Mouse (Mus musculus) adrenal gland, postnatal 14 days (tissue): ENCODE measurements at regions not wholly inside any gene's neighbourhood (a gene's known extent, or its start where the extent isn't known, plus 50 kb on each side); places are given as distances from the start of the nearest gene placed in this dataset.

ENCODE experiments used
- DNase-seq: peaks from one replicate; pipeline ENCODE4 v3.0.0; 2021; ENCODE audit warnings: mixed read lengths

DNA sequence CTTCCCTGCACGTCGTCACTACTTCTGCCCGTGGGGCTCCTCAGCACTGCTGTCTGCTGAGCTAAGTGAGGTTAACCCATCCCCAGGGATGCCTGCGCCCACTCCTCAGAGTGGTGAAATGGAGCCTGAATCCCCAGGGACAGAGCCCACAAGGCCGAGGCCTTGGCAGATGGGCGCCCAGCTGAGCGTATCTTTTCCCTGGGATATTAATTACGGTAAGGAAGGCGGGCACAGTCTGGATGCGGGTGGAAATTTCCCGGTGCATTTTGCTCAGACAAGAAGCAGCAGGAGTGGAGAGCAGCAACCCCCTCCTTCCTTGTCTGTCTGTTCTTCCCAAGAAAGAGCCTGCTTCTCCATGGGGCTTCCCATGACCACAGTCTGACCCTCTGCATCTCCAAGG, 408.7 kb downstream of the Ptpru start:
- DNase-seq: no peak

DNA sequence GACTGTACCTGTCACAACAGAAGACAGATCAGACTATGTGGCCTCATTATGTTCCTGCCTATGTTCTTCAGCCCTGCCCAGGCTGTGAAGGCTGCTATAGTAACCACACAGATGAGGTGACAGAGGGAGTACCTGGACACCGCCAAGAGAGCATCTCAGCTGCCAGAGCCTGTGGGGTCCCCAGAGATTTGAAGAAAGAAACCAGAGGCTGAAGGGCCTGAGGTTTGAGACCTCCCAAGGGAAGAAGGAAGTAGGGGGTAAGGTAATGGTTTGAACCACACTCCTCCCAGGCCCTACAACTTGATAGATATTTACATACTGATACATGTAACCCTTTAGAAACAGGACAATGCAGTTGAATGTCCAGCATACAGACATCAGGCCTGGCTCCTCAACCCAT, 407.7 kb downstream of the Ptpru start:
- DNase-seq: no peak

DNA sequence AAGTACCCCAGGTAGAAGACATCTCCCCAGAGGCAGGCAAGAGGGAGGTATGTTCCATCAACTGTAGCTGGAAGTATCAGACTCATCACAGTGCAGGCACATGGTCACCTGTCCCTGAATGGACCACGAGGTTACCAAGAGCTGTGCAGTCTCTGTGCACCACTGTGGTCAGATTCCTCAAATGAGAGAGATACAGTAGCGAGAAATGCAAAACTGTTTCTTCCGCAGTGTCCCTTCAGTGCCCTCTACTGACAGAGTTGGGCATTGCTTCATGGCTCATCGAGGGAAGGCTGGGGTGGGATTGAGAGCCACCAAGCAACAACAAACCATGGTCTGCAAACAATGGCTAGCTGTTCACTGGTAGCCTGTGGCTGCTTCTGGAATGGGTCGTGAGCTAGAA, 406.9 kb downstream of the Ptpru start:
- DNase-seq: peak; percentile 64

DNA sequence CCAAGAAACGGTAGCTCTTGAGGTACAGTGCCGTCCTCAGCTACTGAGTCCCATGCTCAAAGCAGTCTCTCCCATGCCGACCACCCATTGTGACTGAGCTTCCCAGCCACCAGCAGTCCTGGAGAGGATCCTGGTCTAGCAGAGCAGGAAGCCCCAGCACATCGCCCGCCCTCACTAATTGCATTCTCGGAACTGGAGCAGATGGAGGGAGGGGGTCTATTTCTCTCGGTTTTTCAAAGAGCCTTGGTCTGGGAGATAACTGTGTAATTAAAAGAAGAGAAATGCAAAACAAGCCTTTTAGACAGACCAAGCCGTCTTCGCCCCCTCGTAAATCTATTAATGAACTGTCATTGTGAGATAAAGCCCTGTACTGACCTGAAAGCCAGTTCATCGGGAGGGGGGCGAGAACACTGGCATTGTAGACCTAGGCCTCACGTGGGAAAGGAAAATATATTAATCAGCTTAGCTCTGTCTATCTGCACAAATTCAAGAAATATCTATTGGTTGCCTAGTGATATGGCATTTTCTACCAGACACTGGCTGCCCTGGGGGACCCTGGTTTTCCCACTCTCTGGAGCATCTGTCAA, 405.4 kb downstream of the Ptpru start:
- DNase-seq: no peak

DNA sequence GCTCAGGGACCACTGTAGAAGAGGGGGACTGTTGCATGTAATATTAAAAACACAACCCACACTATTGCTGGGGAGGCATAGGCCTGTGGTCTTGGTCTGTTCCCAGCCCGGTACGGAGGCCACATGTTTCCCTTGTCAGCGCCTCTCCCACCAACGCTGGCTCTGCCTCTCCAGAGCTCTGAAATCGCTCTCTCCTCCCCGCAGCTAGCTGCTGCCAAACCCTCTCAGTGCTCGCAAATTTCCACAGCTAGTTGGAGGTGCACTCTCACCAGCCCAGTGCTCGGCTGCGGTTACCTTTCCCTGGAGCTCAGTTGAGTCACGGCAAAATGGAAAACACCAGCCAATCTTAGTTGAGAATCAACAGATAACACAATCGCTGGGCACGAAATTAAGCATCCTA, 402.9 kb downstream of the Ptpru start:
- DNase-seq: no peak

DNA sequence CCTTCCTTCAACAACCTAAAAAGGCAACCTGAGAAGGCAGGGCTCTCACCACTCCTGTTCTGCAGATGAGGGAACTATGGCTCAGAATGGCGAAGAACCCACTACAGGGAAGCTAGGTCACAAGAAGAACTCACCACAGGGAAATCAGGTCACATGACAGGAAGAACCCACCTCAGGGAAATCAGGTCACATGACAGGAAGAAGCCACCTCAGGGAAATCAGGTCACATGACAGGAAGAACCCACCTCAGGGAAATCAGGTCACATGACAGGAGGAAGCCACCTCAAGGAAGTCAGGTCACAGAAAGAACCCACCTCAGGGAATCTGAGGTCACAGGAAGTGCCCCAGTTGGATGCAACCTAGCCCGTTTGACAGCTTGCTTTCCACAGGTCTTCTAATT, 399.7 kb downstream of the Ptpru start:
- DNase-seq: no peak

DNA sequence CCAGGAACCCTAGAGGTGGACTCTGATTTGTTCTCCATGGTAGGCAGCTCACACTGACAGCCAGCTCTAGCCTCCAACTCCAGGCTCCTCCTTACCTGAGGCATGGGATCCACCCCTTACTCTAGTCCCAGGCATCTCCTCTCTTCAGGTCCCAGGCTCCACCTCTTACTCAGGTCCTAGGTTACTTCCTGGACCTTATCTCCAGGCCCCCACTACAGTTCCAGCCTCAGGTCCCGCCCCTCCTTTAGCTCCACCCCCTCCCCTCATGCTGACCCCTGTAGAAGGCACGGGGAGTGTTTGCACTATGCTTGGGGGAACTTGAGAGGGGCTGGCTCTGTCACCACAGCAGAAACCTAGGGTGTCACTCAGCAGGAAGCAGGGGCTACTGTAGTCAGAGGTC, 399.2 kb downstream of the Ptpru start:
- no peak for DNase-seq

DNA sequence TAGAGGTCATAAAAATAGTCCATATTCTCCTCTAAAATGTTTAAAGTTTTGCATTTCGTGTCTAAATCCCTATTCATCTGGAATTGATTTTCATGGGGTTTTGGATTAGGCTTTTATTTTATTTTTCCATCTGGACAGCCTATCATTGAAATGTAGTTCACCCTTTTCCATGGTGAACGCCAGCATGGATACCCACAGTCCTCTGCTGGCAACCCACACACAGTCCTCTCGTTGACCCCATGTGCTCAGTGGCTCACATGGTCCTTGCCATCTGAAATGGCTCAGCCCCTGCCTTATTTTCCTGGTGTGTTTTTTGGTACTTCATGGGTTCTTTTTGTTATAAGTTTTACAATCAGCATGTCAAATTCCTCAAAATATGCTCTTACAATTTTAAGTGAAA, 397.2 kb downstream of the Ptpru start:
- no peak for DNase-seq

DNA sequence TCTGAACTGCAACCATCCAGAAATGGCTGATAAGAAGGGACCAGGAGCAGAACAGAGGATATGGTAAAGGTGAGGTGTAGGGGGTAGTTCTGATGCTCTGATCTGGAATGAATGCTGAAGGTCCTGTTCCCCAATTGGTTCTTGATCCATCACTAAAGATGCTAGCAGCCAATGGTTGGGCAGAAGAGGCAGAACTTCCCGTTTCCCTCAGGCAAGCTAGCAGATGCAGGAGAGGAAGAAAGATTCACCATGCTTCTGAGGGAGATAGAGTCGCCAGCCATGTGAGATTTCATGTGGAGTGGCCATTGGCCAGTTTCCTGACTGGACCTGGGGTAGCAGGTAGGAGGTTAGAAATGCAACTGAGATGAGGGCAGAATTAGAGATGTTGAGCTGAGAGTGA, 394.6 kb downstream of the Ptpru start:
- no peak for DNase-seq

DNA sequence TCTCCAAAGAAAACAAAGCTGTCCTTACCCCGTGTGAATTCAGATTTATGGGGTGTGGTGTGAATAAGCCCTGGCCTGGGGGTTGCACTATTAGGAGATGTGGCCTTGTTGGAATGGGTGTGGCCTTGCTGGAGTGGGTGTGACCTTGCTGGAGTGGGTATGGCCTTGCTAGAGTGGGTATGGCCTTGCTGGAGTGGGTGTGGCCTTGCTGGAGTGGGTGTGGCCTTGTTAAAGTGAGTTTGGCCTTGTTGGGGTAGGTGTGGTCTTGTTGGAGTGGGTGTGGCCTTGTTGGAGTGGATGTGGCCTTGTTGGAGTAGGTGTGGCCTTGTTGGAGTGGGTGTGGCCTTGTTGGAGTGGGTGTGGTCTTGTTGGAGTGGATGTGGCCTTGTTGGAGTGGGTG, 387.8 kb downstream of the Ptpru start:
- DNase-seq: peak; percentile 27

DNA sequence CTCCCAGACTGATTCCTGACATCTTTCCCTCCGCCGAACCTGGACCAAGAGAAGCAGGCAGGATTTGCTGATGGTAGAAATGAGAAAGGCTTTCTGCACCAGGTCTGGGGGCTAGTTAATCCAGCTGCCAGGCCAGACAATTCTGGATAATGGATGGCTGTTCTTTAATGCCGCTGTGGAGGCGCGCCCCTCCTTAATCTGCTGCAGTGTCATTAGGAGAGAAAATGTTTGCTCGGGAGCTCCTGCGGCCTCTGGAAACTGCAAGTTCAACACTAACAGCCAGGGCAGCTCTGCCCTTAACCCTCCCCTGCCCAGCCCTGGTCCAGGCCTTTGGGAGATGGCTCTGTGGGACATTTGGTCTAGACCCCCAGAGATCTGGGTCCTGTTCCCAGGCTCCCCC, 380.5 kb downstream of the Ptpru start:
- DNase-seq: no peak

DNA sequence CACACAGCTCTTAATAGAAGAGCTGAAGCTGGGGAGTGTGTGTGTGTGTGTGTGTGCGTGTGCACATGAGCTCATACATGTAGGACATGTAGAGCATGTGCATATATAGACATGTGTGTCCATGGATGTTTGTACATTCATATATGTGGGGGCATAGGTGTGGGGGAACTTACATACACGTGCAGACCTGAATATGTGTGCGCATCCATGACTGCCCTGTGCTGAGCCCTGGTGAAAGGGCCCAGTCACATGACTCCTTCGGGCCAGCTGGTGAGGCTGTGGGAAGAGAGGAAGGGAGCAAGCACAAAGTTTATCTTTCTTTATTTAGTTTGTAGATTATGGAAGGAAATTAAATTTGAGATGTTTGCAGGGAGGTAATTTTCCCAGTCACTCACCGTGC, 378.3 kb downstream of the Ptpru start:
- no peak for DNase-seq

DNA sequence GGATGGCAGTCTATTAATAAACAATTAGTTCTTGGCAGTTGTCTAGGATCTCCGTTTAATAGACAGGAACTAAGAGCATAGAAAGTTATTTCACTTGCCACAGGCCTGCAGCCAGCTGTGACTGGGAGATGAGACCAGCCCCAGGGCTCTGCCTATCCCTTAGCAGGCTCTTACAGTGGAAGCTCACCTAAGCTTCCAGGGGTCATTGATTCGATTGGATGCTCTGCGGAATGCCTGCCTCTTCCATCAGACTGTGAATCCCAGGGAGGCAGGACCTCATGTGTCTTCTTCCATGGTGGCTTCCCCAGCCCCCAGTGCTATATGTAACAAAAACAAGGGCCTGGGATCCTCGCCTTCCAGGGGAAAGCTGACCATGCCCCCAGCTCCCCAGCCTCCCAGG, 376.8 kb downstream of the Ptpru start:
- DNase-seq: no peak

DNA sequence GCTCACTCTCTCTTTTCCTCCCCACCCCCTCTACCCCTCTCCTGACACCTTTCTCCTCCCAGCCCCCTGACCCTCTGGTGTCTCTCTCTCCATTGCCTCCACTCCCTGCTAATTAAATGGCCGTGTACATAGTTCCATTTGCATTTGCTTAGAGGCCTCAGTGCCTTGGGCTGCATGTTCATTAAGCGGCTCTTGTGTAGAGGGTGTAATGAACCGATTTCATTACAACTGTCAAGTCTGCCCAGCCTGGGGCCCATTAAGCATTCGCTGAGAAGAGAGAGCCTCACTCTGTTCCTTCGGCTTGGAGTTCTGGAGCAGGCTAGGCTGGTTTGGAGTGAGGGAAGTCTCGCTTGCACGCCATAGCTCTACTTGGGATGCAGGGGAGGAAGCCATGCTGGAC, 376.4 kb downstream of the Ptpru start:
- DNase-seq: no peak

DNA sequence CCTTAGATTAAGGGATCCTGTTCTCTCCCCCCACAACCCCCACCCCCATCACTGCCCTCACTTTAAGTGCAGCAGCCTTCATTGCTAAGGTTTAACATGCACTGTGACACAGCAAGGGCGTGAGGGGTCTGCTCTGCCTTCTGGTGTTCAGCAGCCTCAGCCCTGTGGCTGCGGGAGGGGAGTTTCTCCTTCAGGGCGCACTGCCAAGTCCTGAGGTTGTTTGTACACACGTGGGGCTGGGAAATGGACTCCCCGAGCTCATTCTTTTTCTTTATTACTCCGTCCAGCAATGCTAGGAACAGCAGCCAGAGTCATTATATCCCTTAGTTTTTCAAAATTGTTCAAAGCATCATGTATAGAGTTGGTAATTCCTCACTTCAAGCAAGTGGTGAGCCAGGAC, 363.1 kb downstream of the Ptpru start:
- DNase-seq: no peak

DNA sequence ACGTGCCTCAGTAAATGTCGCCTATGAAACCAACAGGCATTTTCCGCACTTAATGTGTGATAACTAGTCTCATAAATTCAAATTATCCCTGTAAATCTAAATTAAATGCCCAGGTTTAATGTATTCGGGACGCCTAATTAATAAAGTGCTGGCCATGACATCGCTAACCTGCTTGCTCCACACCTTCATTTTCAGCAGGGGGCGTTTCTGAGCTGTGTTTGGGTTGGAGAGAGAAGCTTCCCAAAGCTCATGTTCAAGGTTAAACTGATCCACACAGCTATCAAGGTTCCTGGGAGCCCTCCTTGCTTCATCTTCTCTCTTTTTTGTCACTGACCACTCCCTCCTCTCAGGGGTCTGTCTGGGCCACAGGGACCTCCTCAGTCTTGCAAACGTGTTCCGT, 359.2 kb downstream of the Ptpru start:
- no peak for DNase-seq

DNA sequence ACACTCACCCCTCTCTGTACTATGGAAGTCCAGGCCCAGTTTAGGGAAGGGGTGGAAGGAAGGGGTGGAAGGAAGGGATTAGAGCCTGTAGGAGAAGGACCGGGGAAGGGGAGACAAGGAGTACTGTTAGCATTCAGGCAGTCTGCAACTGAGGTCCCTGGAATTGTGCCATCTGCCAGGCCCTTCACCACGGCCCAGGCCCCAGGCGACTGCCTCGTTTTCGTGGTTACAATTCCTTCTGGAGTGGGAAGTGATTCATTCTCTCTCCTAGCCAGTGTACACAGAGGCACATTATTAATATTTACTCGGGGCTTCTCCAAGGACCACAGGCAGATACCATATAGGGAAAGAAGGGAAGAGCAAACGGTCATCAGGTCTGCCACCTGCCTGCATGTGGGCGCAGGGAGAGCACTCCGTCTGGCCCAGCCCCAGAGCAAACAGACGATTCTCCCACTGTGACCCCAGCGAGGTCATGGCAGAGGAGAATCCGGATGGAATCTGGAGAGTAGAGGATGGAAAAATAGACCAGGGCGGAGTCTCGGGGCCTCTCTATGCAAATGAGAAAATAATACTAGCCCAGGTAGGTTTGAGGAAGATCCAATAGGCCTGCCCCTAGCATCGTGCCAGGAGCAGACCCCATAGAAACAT, 354.0 kb downstream of the Ptpru start:
- no peak for DNase-seq

DNA sequence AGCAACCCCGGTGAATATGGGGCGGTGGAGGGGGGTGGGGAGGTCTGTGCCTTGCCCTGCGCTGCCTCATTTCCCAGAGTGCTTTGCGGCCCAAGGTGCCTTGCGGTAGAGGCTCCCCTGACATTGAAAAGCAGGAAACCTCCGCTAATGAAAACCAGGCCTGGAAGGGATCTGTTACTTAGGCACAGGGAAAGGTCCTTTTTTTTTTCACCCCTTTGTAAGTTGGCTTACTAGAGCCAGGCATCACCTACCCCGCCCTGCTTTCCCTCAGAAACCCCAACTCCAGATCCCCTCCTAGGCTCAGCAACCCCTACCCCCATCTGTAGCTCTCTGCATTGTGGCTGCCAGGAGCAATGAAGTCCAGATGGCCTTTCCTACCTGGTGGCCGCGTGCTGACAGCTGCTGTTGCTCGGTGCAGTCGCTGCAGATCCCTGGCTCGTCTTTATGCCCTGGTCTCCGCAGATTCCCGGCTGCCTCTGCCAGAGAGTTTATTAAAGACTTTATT, 353.4 kb downstream of the Ptpru start:
- no peak for DNase-seq

DNA sequence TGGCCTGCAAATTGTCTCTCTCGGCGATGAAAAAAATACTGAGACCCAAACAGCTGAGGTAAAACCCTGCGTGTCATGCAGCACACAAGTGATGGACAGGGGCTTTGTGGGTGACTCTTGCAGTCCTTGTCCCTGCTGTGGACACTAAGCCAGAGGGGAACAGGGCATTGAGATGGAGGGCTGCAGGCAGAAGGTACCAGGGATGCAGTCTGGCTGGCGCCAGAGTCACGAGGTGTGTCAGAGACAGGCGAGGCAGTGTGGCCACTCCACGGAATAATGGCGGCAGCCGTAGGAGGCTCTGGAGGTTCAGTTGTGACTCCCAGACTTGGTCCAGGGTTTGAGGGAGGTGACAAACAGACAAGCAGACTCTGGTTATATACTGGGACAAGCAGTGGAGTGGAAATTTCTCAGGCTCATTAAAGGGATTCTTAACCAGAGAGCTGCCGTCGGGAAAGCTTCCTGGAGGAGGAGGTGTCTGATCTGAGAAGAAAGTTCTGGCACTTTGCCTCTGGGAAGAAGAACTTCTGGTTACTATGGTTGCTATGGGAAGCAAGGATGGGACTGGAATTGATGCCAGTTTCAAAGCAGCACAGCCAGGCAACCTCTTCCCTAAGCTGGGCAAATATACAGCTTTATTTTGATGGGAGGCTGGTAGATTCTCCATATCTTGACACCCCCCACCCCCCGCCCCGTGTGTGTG, 352.8 kb downstream of the Ptpru start:
- DNase-seq: no peak

DNA sequence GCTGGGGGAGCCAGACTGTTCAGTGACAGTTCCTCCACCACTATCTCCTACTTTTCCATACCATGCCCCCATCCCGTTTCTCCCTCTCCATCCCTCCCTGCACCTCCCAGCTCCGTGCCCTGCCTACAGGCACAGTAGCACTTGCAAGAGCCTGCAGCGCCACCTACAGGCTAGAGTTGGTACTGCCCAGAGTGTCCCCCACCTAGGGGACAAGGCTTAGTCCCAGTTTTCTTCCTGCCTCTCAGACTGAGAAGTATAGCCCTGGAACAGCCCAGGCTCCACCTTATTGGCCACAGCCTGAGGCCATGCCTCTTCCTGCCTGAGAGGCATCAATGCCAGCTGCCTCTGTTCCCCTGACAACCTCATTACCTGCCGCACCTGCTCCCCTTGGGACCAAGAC, 351.3 kb downstream of the Ptpru start:
- DNase-seq: peak; percentile 90

DNA sequence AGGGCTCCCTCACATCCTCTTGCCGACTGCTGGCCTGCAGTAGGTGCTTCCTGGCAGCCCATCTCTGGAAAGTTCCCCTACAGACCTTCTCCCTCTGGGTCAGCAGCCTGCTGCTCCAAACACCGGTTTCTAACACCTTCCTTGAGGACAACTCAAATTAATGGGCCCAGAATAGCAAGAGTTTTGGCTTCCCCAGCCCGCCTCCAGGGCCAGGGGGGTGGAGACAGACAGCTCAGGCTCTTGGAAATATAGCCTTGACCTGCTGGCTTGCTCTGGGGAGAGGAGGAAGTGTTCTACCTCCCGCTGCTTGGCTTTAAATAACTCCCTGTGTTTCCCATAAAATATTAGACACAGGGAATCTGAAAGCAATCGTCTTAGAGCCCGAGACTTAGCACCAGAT, 349.8 kb downstream of the Ptpru start:
- peak; percentile 65 for DNase-seq

DNA sequence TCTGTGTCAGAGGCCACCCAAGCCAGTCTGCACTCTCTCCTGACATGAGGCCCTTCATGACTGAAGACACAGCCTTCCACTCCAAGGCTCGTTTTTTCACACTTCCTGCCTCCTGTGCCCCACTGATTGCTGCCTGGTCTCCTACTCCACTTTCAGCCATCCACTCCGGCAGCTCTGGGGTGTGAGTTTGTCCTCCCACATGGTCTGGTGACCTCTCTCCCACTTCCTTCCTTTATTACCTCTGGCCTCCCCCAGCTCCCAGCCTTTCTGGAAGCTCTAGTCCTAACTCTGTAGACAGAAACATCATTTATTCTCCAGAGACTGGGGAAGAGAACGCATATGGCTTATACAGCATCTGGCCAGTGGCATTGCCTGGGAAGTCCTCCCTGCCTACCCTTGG, 349.0 kb downstream of the Ptpru start:
- no peak for DNase-seq

DNA sequence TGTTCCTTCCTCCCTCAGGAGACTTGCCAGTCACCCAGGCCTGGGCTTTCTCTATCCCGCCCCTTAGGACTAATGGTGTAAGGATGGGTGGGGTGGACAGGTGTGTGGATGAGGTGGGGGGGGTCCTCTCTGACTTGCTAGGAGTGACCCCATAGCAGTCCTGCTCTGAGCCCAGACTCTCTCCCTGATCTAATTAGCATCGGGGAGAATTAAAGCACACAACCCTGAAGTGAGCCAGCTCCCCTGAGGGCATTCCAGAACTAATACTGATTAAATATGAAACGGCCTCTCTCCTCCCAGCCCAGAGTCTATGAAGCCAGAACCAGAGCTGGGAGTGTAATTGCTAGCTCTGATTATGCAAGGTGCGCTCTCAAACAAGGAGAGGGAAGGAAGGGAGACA, 346.1 kb downstream of the Ptpru start:
- no peak for DNase-seq

DNA sequence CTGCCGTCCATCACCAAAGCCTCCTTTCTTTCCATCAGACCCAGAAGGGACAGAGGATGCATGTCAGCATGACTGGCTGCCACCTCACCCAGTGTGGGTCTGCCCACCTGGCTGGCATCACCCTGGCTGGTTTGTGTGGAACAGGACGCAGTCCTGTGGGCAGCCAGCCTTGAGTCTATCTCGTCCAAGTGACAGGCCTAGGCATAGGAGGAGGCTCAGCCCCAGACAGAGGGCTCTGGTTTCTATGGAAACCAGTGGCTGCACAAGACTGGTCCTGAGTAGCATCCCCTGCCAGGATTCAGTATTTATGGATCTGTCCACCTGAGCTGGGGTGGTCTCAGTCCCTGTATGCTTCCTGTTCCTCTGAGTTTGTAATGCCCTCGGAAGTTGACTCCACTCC, 344.4 kb downstream of the Ptpru start:
- no peak for DNase-seq
